Mouse (Mus musculus): ENCODE measurements at regions not wholly inside any gene's neighbourhood (a gene's known extent, or its start where the extent isn't known, plus 50 kb on each side); places are given as distances from the start of the nearest gene placed in this dataset.

- DNase-seq (ENCODE audit: low read depth, low spot score), result no peak
These were observed 1039.5 kb upstream of the Ddx18 start for GRCm38 (mm10) chr1:122607309-122607708.

- DNase-seq (ENCODE audit: low read depth, low spot score), result peak; percentile 28
These were observed 1008.2 kb upstream of the Ddx18 start for GRCm38 (mm10) chr1:122575954-122576353.

GRCm38 (mm10) chr1:122551596-122551995, 983.8 kb upstream of the Ddx18 start:
- DNase-seq (ENCODE audit: low read depth, low spot score), result no peak

GRCm38 (mm10) chr1:122509580-122509979, 941.8 kb upstream of the Ddx18 start:
- DNase-seq (ENCODE audit: low read depth, low spot score), result no peak

GRCm38 (mm10) chr1:122501707-122502106, 933.9 kb upstream of the Ddx18 start:
- DNase-seq (ENCODE audit: low read depth, low spot score), result no peak

- no peak for DNase-seq (ENCODE audit: low read depth, low spot score)
These were observed 910.2 kb upstream of the Ddx18 start for GRCm38 (mm10) chr1:122478003-122478402.

- DNase-seq (ENCODE audit: low read depth, low spot score), result peak; percentile 9
These were observed 896.1 kb upstream of the Ddx18 start for GRCm38 (mm10) chr1:122463931-122464330.

GRCm38 (mm10) chr1:122459056-122459455, 891.3 kb upstream of the Ddx18 start:
- no peak for DNase-seq (ENCODE audit: low read depth, low spot score)

- no peak for DNase-seq (ENCODE audit: low read depth, low spot score)
These were observed 887.1 kb upstream of the Ddx18 start for GRCm38 (mm10) chr1:122454881-122455280.

GRCm38 (mm10) chr1:122453617-122454016, 885.8 kb upstream of the Ddx18 start:
- no peak for DNase-seq (ENCODE audit: low read depth, low spot score)

- DNase-seq (ENCODE audit: low read depth, low spot score), result no peak
These were observed 871.6 kb upstream of the Ddx18 start for GRCm38 (mm10) chr1:122439358-122439757.

- DNase-seq (ENCODE audit: low read depth, low spot score), result no peak
These were observed 855.7 kb upstream of the Ddx18 start for GRCm38 (mm10) chr1:122423503-122423902.

GRCm38 (mm10) chr1:122396342-122396741, 828.6 kb upstream of the Ddx18 start:
- peak; percentile 59 for DNase-seq (ENCODE audit: low read depth, low spot score)

- DNase-seq (ENCODE audit: low read depth, low spot score), result peak; percentile 59
These were observed 826.0 kb upstream of the Ddx18 start for GRCm38 (mm10) chr1:122393660-122394355.

- DNase-seq (ENCODE audit: low read depth, low spot score), result peak; percentile 91
These were observed 789.2 kb upstream of the Ddx18 start for GRCm38 (mm10) chr1:122357015-122357414.

- DNase-seq (ENCODE audit: low read depth, low spot score), result no peak
These were observed 783.7 kb upstream of the Ddx18 start for GRCm38 (mm10) chr1:122351530-122351929.

GRCm38 (mm10) chr1:122333267-122333666, 765.5 kb upstream of the Ddx18 start:
- no peak for DNase-seq (ENCODE audit: low read depth, low spot score)

GRCm38 (mm10) chr1:122328276-122328675, 760.5 kb upstream of the Ddx18 start:
- DNase-seq (ENCODE audit: low read depth, low spot score), result no peak
